Mouse (Mus musculus): ENCODE data around the gene Lhx4. TPM values are rescaled to one million over a fixed set of nuclear protein-coding genes. Genes with fewer than 3 reads are reported as not detected.

Gene Lhx4
- 0.06 TPM in 1 of 2 replicates, not detected in the other for polyA plus RNA-seq (2016; fragmentation: Nextera tagmentation; extraction: Ambion mirVana)

- 62% methylated on average over 6 of the region's 6 CpGs for WGBS
- H3K27me3 ChIP-seq (ENCODE audit: insufficient read depth, poor library complexity, severe bottlenecking), result peaks cover 82% of the 10 kb centered on the region
Measured at GRCm38 (mm10) chr1:155751484-155752255, at the start of gene Lhx4. TSS of gene Lhx4 (minus strand) at chr1:155751684.

GRCm38 (mm10) chr1:155798000-155798399, 46.5 kb upstream of the Lhx4 start:
- no peak overlapping the region for H3K27ac ChIP-seq
- no peaks in the 10 kb centered on the region for H3K27me3 ChIP-seq (ENCODE audit: insufficient read depth, poor library complexity, severe bottlenecking)
- peaks cover 17% of the 10 kb centered on the region for H3K4me1 ChIP-seq
- WGBS, result 87% methylated on average over 4 of the region's 4 CpGs
- no peak for DNase-seq (ENCODE audit: low spot score)
- H3K36me3 ChIP-seq, result peaks cover 55% of the 10 kb centered on the region
- no peaks in the 10 kb centered on the region for H3K9me3 ChIP-seq
- no peak overlapping the region for H3K4me3 ChIP-seq

More at GRCm38 (mm10) chr1:155751484-155752255, at the start of gene Lhx4:
- H3K27ac ChIP-seq, result no peak within 1 kb of the TSS
- peaks cover 6% of the 10 kb centered on the region; the same call in 1 of the 2 replicates for H3K4me1 ChIP-seq
- DNase-seq (ENCODE audit: low spot score), result no peak
- no peaks in the 10 kb centered on the region for H3K9me3 ChIP-seq
- H3K36me3 ChIP-seq, result no peaks in the 10 kb centered on the region
- no peak within 1 kb of the TSS for H3K4me3 ChIP-seq

GRCm38 (mm10) chr1:155797425-155797824, 45.9 kb upstream of the Lhx4 start:
- Histone ChIP-seq H3K36me3 (peaks cover 54% of the 10 kb centered on the region), H3K27ac (no peak overlapping the region; the same call in 1 of the 2 replicates), H3K4me3 (no peak overlapping the region), H3K4me1 (peaks cover 17% of the 10 kb centered on the region), H3K9me3 (no peaks in the 10 kb centered on the region), H3K27me3 (ENCODE audit: insufficient read depth, poor library complexity, severe bottlenecking) (no peaks in the 10 kb centered on the region)
- 66% methylated on average over 4 of the region's 4 CpGs for WGBS
- no peak for DNase-seq (ENCODE audit: low spot score)

- no peak overlapping the region for H3K4me3 ChIP-seq
- H3K27me3 ChIP-seq (ENCODE audit: insufficient read depth, poor library complexity, severe bottlenecking), result no peaks in the 10 kb centered on the region
- 0 out of 2 replicates have a peak overlapping the region, but pooled peaks have one; percentile 16 for H3K27ac ChIP-seq
- peaks cover 17% of the 10 kb centered on the region for H3K4me1 ChIP-seq
- peaks cover 53% of the 10 kb centered on the region for H3K36me3 ChIP-seq
- DNase-seq (ENCODE audit: low spot score), result no peak
- H3K9me3 ChIP-seq, result no peaks in the 10 kb centered on the region
- WGBS, result 47% methylated on average over 11 of the region's 11 CpGs
Measured at GRCm38 (mm10) chr1:155796757-155797405, 45.4 kb upstream of the Lhx4 start.

- no peak overlapping the region for H3K4me3 ChIP-seq
- no peaks in the 10 kb centered on the region for H3K9me3 ChIP-seq
- no peak overlapping the region for H3K27ac ChIP-seq
- WGBS, result 89% methylated on average over 5 of the region's 5 CpGs
- no peaks in the 10 kb centered on the region for H3K27me3 ChIP-seq (ENCODE audit: insufficient read depth, poor library complexity, severe bottlenecking)
- peaks cover 45% of the 10 kb centered on the region for H3K36me3 ChIP-seq
- DNase-seq (ENCODE audit: low spot score), result no peak
- peaks cover 17% of the 10 kb centered on the region for H3K4me1 ChIP-seq
Measured at GRCm38 (mm10) chr1:155795791-155796233, 44.3 kb upstream of the Lhx4 start.

- H3K36me3 ChIP-seq, result peaks cover 40% of the 10 kb centered on the region
- H3K27ac ChIP-seq, result no peak overlapping the region
- H3K4me3 ChIP-seq, result no peak overlapping the region
- H3K4me1 ChIP-seq, result peaks cover 17% of the 10 kb centered on the region
- H3K27me3 ChIP-seq (ENCODE audit: insufficient read depth, poor library complexity, severe bottlenecking), result no peaks in the 10 kb centered on the region
- no peak for DNase-seq (ENCODE audit: low spot score)
- no peaks in the 10 kb centered on the region for H3K9me3 ChIP-seq
- WGBS, result 83% methylated on average over 6 of the region's 6 CpGs
Measured at GRCm38 (mm10) chr1:155794855-155795254, 43.4 kb upstream of the Lhx4 start.

- WGBS, result 52% methylated on average over 5 of the region's 5 CpGs
- H3K4me3 ChIP-seq, result no peak overlapping the region
- H3K36me3 ChIP-seq, result peaks cover 50% of the 10 kb centered on the region
- H3K27me3 ChIP-seq (ENCODE audit: insufficient read depth, poor library complexity, severe bottlenecking), result no peaks in the 10 kb centered on the region
- peaks cover 5% of the 10 kb centered on the region; the same call in 1 of the 2 replicates for H3K4me1 ChIP-seq
- no peak for DNase-seq (ENCODE audit: low spot score)
- H3K27ac ChIP-seq, result no peak overlapping the region
- H3K9me3 ChIP-seq, result no peaks in the 10 kb centered on the region
Measured at GRCm38 (mm10) chr1:155791919-155792318, 40.4 kb upstream of the Lhx4 start.

- Histone ChIP-seq H3K4me3 (no peak overlapping the region), H3K27ac (no peak overlapping the region), H3K36me3 (peaks cover 64% of the 10 kb centered on the region), H3K4me1 (0 out of 2 replicates have a peak, but pooled peaks cover 6% of the 10 kb centered on the region), H3K27me3 (ENCODE audit: insufficient read depth, poor library complexity, severe bottlenecking) (no peaks in the 10 kb centered on the region), H3K9me3 (no peaks in the 10 kb centered on the region)
- WGBS, result 68% methylated on average over 16 of the region's 16 CpGs
- DNase-seq (ENCODE audit: low spot score), result no peak
Measured at GRCm38 (mm10) chr1:155790111-155790974, 38.9 kb upstream of the Lhx4 start.

- peaks cover 56% of the 10 kb centered on the region for H3K36me3 ChIP-seq
- 44% methylated on average over 7 of the region's 7 CpGs for WGBS
Measured at GRCm38 (mm10) chr1:155785886-155786285, 34.4 kb upstream of the Lhx4 start.

GRCm38 (mm10) chr1:155784343-155785205, 33.1 kb upstream of the Lhx4 start:
- WGBS, result 21% methylated on average over 19 of the region's 19 CpGs
- Histone ChIP-seq H3K4me1 (peaks cover 24% of the 10 kb centered on the region), H3K27me3 (ENCODE audit: insufficient read depth, poor library complexity, severe bottlenecking) (peaks cover 19% of the 10 kb centered on the region; the same call in 1 of the 2 replicates), H3K4me3 (peak overlapping the region; percentile 12; the same call in 1 of the 2 replicates), H3K9me3 (no peaks in the 10 kb centered on the region), H3K36me3 (peaks cover 68% of the 10 kb centered on the region), H3K27ac (no peak overlapping the region)
- peak; percentile 83 for DNase-seq (ENCODE audit: low spot score)

More at GRCm38 (mm10) chr1:155785886-155786285, 34.4 kb upstream of the Lhx4 start:
- H3K27ac ChIP-seq, result no peak overlapping the region
- H3K9me3 ChIP-seq, result no peaks in the 10 kb centered on the region
- H3K4me3 ChIP-seq, result no peak overlapping the region
- DNase-seq (ENCODE audit: low spot score), result no peak
- H3K4me1 ChIP-seq, result peaks cover 24% of the 10 kb centered on the region
- peaks cover 18% of the 10 kb centered on the region; the same call in 1 of the 2 replicates for H3K27me3 ChIP-seq (ENCODE audit: insufficient read depth, poor library complexity, severe bottlenecking)

GRCm38 (mm10) chr1:155782382-155782781, 30.9 kb upstream of the Lhx4 start:
- Histone ChIP-seq H3K36me3 (peaks cover 67% of the 10 kb centered on the region), H3K4me1 (peaks cover 24% of the 10 kb centered on the region), H3K27ac (no peak overlapping the region), H3K9me3 (no peaks in the 10 kb centered on the region), H3K4me3 (no peak overlapping the region), H3K27me3 (ENCODE audit: insufficient read depth, poor library complexity, severe bottlenecking) (peaks cover 23% of the 10 kb centered on the region; the same call in 1 of the 2 replicates)
- WGBS, result 64% methylated on average over 5 of the region's 5 CpGs
- no peak for DNase-seq (ENCODE audit: low spot score)
